Mouse (Mus musculus) stomach, embryonic 14.5 days (tissue): ENCODE results near the gene Drosha. TPM values are rescaled to one million over a fixed set of nuclear protein-coding genes. Genes with fewer than 3 reads are reported as not detected.
A peak's percentile ranks its signal among the peaks of the same experiment; 100 is the strongest.

ENCODE experiments used
- ATAC-seq: fragments of 200-750 bp; cut with Nextera tagmentation; 2 replicates; pipeline ENCODE4 v1.8.0; 2017; ENCODE audit warnings: low read depth, moderate TSS enrichment; ENCODE audit not compliant: insufficient number of reproducible peaks, insufficient read depth, low FRiP score
- H3K27ac ChIP-seq: fragments of 300-500 bp; sonication (generic); 2 replicates; pipeline ENCODE4 v1.5.1; 2014; ENCODE audit warnings: mild to moderate bottlenecking, low read length, moderate library complexity, mixed read lengths
- H3K27me3 ChIP-seq: fragments of 300-500 bp; sonication (generic); 2 replicates; pipeline ENCODE4 v1.6.1; 2014; ENCODE audit warnings: low read length, control low read depth, mixed read lengths; ENCODE audit not compliant: control insufficient read depth, insufficient read depth
- H3K36me3 ChIP-seq: fragments of 300-500 bp; sonication (generic); 2 replicates; pipeline ENCODE4 v1.6.1; 2014; ENCODE audit warnings: mild to moderate bottlenecking, control low read depth, low read length, moderate library complexity, mixed read lengths; ENCODE audit not compliant: control insufficient read depth, insufficient read depth
- H3K4me1 ChIP-seq: fragments of 300-500 bp; sonication (generic); 2 replicates; pipeline ENCODE4 v1.6.1; 2014; ENCODE audit warnings: low read length, control low read depth, mixed read lengths; ENCODE audit not compliant: control insufficient read depth, insufficient read depth
- H3K4me2 ChIP-seq: fragments of 300-500 bp; sonication (generic); replicated peaks from 2 replicates; pipeline ENCODE4 v1.6.1; 2014; ENCODE audit warnings: low read depth, low read length, control low read depth
- H3K4me3 ChIP-seq: fragments of 300-500 bp; sonication (generic); 2 replicates; pipeline ENCODE4 v1.5.1; 2014; ENCODE audit warnings: low read depth, low read length, control low read depth
- H3K9ac ChIP-seq: fragments of 300-500 bp; sonication (generic); replicated peaks from 2 replicates; pipeline ENCODE4 v1.6.1; 2014; ENCODE audit warnings: low read depth, mild to moderate bottlenecking, control low read depth, low read length, moderate library complexity, mixed read lengths
- H3K9me3 ChIP-seq: fragments of 300-500 bp; sonication (generic); 2 replicates; pipeline ENCODE4 v1.6.1; 2016; ENCODE audit warnings: low read depth, low read length, control low read depth; ENCODE audit not compliant: control insufficient read depth
- WGBS: fragments of 180-500 bp; shearing (Covaris S2); extraction: QIAGEN DNeasy Blood & Tissue Kit; methylation state at CpG from one replicate; pipeline ENCODE4 v1.1.7; 2014; 5-methylcytosine and 5-hydroxymethylcytosine counted together
- polyA plus RNA-seq: library from polyadenylated mRNA; unstranded; fragments of >200 nt; fragmentation: Nextera tagmentation; extraction: Ambion mirVana; gene quantifications from 2 replicates; pipeline ENCODE4 v1.2.1, GENCODE M21; 2014

The Drosha gene
- polyA plus RNA-seq, 1 experiment from 2014 or later: 41.3 TPM

DNA sequence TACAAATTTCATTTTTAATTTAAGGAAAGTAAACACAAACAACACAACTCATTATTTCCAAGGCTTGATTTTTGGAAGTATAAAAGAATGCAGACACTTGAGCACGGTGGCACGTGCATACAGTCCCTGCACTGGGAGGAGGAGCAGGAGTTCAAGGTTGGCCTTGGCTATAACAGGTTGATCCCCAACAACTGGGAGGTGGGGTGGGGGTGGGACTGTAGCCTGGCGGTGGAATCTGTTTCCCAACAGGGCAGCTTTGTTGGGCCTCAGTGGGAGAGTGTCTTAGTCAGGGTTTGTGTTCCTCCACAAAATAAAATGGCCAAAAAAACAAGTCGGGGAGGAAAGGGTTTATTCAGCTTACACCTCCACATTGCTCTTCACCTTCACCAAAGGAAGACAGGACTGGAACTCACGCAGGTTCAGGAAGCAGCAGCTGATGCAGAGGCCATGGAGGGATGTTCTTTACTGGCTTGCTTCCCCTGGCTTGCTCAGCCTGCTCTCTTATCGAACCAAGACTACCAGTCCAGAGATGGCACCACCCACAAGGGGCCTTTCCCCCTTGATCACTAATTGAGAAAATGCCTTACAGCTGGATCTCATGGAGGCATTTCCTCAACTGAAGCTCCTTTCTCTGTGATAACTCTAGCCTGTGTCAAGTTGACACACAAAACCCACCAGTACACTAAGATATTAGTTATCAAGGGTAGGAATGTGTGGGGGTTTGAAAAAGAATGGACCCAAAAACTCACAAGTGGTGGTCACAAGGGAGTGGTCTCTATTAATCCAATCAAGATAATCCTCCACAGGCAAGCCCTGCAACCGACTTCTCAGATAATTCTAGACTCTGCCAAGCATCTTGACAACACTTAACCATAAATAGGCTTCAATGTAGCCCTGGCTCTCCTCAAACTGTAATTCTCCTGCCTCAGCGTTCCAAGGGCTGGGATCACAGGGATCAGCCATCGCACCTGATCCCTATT is 1.9 kb upstream of the Drosha start:
- Histone ChIP-seq H3K27me3 (no peaks in the 10 kb centered on the region), H3K9me3 (no peaks in the 10 kb centered on the region), H3K27ac (no peak overlapping the region), H3K36me3 (peaks cover 26% of the 10 kb centered on the region), H3K4me2 (no peak overlapping the region), H3K4me3 (no peak overlapping the region), H3K4me1 (peaks cover 13% of the 10 kb centered on the region), H3K9ac (no peak overlapping the region)
- WGBS: 82% methylated on average over 9 of the region's 9 CpGs
- no peak for ATAC-seq

DNA sequence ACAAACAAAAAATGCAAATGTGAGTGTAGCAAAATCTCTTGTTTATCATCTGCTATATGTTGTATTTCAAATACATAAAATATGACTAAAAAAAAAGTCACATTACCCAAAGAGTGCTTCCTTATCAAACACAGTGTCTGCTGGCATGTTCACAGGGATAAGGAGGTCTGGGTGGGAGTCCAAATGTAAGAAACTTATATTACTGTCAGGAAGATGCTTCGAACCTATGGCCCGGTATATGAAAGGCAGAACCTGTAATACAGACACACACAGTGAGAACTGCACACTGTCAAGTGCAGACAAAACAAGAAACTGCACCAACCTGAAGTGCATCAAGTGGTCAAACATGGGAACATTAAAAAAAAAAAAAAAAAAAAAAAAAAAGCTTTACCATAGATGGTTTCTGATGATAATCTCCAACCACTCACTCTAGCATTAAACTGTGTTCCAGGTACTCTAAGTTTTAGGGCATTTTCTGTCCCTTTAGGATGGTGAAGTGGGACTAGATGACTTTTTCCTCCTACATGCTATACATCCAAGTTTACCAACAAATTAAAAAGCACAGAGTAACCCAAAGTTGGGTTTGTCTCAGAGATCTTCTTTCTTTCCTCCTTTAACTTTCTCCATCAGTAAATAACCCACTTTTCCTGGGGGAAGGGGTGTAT is 1.0 kb upstream of the Drosha start:
- H3K9me3 ChIP-seq: no peaks in the 10 kb centered on the region
- peak overlapping the region; percentile 78 for H3K4me2 ChIP-seq
- 82% methylated on average over 2 of the region's 2 CpGs for WGBS
- peak overlapping the region; percentile 59 for H3K9ac ChIP-seq
- H3K27me3 ChIP-seq: no peaks in the 10 kb centered on the region
- ATAC-seq: no peak
- H3K27ac ChIP-seq: no peak overlapping the region
- peaks cover 13% of the 10 kb centered on the region for H3K4me1 ChIP-seq
- peak overlapping the region; percentile 94 for H3K4me3 ChIP-seq
- peaks cover 22% of the 10 kb centered on the region for H3K36me3 ChIP-seq

DNA sequence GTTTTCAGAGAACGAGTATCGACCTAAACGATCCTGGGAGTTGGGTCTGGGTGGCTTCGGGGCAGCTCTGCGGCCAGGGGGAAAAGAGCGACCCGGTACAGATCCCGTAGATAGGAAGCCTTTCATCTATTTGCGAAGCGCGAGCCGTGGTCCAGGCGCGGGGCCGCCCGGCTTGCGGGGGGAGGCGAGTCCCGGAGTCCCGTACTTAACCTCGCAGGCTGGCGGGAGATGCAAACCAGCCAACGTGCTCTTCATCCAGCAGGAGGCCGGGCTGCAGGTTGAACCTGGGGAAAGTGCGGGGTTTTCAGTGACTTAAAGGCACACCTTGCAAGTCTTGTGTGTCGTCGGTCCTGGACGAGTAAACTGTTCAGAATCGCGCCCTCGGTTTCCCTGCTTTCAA is 350 bp downstream of the Drosha start:
- Histone ChIP-seq H3K4me3 (peak overlapping the region; percentile 94), H3K9ac (peak overlapping the region; percentile 81), H3K4me2 (peak overlapping the region; percentile 66), H3K27ac (peak overlapping the region; percentile 66; the same call in 1 of the 2 replicates), H3K36me3 (peaks cover 20% of the 10 kb centered on the region), H3K27me3 (no peaks in the 10 kb centered on the region), H3K4me1 (peaks cover 13% of the 10 kb centered on the region), H3K9me3 (no peaks in the 10 kb centered on the region)
- peak; percentile 28; the same call in 1 of the 2 replicates for ATAC-seq
- 0% methylated on average over 30 of the region's 31 CpGs for WGBS

DNA sequence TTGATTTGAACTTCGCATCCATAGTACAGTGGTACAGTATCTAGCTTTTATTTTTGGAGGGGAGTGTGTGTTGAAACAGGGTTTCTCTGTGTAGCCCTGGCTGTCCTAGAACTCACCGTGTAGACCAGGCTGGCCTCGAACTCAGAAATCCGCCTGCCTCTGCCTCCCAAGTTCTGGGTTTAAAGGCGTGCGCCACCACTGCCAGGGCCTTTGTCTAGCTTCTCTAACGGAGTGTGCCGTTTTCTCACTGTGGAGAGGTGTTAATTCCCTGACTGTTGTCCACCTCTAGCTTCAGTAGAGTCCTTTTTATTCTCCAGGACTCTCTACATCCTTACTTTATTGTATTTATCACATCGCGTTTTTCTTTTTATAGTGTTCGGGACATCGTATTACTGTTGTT is 793 bp downstream of the Drosha start:
- Histone ChIP-seq H3K4me3 (peak overlapping the region; percentile 94), H3K36me3 (peaks cover 18% of the 10 kb centered on the region), H3K4me2 (peak overlapping the region; percentile 66), H3K27ac (no peak overlapping the region), H3K4me1 (peaks cover 13% of the 10 kb centered on the region), H3K9me3 (no peaks in the 10 kb centered on the region), H3K9ac (peak overlapping the region; percentile 81), H3K27me3 (no peaks in the 10 kb centered on the region)
- ATAC-seq: no peak
- 47% methylated on average over 12 of the region's 12 CpGs for WGBS

DNA sequence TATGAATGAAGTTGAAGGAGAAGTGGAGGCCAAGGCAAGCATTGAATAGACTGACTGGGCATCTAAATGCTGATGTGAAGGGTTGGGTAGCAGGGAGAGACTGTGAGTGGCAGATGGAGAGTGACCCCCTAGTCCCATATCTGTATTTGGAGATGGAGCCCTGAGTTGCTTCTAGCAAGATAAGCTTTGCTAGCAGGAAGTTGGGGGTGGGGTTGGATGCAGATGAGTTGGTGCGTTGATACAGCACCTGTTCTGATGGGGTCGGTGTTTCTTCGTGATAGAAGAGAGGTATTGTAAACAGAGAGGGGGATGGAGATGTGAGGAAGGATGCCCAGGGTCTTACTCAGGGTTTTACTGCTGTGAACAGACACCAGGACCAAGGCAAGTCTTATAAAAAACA is 5.3 kb downstream of the Drosha start:
- H3K27me3 ChIP-seq: no peaks in the 10 kb centered on the region
- H3K4me1 ChIP-seq: peaks cover 11% of the 10 kb centered on the region
- peaks cover 30% of the 10 kb centered on the region for H3K36me3 ChIP-seq
- ATAC-seq: no peak
- H3K27ac ChIP-seq: no peak overlapping the region
- no peak overlapping the region for H3K9ac ChIP-seq
- H3K4me2 ChIP-seq: no peak overlapping the region
- H3K9me3 ChIP-seq: no peaks in the 10 kb centered on the region
- no peak overlapping the region for H3K4me3 ChIP-seq
- WGBS: 84% methylated on average over 3 of the region's 3 CpGs

DNA sequence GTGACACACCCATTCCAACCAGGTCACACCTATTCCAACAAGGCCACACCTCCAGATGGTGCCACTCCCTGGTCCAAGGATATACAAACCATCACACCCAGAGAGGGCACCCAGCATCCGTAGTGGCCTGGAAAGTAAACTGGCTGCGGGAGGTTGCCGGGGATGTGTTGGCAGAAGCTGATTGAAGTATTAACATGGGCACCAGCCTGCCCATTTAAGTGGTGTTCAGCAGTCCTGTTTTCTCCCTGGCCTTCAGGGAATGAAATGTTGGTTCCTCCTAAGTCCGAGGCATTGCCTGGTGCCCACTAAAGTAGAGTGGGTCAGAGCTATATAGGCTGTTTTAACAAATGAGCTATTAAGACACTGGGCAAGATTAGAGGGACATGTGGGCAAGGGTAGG is 8.0 kb downstream of the Drosha start:
- Histone ChIP-seq H3K27ac (no peak overlapping the region), H3K4me1 (no peaks in the 10 kb centered on the region), H3K9ac (no peak overlapping the region), H3K27me3 (no peaks in the 10 kb centered on the region), H3K36me3 (peaks cover 46% of the 10 kb centered on the region), H3K4me2 (no peak overlapping the region), H3K9me3 (no peaks in the 10 kb centered on the region), H3K4me3 (no peak overlapping the region)
- WGBS: 92% methylated on average over 4 of the region's 4 CpGs
- no peak for ATAC-seq

DNA sequence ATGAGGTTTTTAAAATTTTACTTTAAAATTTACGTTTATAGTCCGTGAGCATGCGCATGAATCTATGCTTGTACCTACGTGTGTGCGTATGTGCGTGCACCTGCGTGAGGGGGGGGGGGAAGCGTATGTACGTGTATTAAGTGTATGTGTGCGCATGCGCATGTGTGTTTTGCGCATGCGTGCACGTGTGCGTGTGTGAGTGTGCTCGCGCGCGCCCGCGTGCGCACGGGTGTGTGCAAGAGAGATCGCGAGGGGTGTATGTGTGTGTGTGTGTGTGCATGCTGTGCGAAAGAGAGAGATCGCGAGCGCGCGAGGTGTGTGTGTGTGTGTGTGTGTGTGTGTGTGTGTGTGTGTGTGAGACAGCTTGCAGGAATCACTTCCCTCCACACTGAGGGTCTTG is 8.8 kb downstream of the Drosha start:
- Histone ChIP-seq H3K4me1 (no peaks in the 10 kb centered on the region), H3K4me3 (no peak overlapping the region), H3K9me3 (no peaks in the 10 kb centered on the region), H3K27ac (no peak overlapping the region), H3K4me2 (no peak overlapping the region), H3K27me3 (no peaks in the 10 kb centered on the region), H3K36me3 (peaks cover 47% of the 10 kb centered on the region), H3K9ac (no peak overlapping the region)
- no peak for ATAC-seq
- 97% methylated on average over 31 of the region's 31 CpGs for WGBS

DNA sequence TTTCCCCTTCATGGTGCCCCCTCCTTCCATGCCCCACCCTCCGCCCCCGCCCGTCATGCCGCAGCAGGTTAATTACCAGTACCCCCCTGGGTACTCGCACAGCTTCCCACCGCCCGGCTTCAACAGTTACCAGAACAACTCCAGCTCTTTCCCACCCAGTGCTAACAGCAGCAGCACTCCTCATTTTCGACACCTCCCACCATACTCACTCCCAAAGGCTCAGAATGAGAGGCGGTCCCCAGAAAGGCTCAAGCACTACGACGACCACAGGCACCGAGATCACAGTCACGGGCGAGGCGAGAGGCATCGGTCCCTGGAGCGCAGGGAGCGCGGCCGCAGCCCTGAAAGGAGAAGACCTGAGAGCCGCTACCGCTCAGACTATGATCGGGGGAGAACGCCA is 9.6 kb downstream of the Drosha start:
- no peaks in the 10 kb centered on the region for H3K27me3 ChIP-seq

More for the DNA sequence above, 9.6 kb downstream of the Drosha start:
- no peak overlapping the region for H3K4me3 ChIP-seq
- ATAC-seq: no peak
- no peak overlapping the region for H3K4me2 ChIP-seq
- H3K27ac ChIP-seq: no peak overlapping the region
- H3K36me3 ChIP-seq: peaks cover 44% of the 10 kb centered on the region
- no peaks in the 10 kb centered on the region for H3K4me1 ChIP-seq
- no peak overlapping the region for H3K9ac ChIP-seq
- no peaks in the 10 kb centered on the region for H3K9me3 ChIP-seq
- 94% methylated on average over 24 of the region's 24 CpGs for WGBS
